Mouse (Mus musculus) heart, adult 2 months (tissue): ENCODE measurements at regions not wholly inside any gene's neighbourhood (a gene's known extent, or its start where the extent isn't known, plus 50 kb on each side); places are given as distances from the start of the nearest gene placed in this dataset.
A peak's percentile ranks its signal among the peaks of the same experiment; 100 is the strongest.
"Not testable (repeated sequence)": the region's sequence is repeated elsewhere in the genome, so short reads cannot be mapped to it uniquely, and the experiment has no call there.

Experiments
- DNase-seq, 2 experiments: peaks; one replicate each; pipeline ENCODE4 v3.0.0; 2021
- H3K27ac ChIP-seq: fragments of 200-600 bp; 2 replicates; pipeline ENCODE4 v1.8.1; 2022
- H3K27me3 ChIP-seq: fragments of 200-500 bp; 2 replicates; pipeline ENCODE4 v1.6.1; 2012; ENCODE audit warnings: mild to moderate bottlenecking, low read length, inconsistent platforms, mixed read lengths; ENCODE audit not compliant: control insufficient read depth, insufficient read depth
- H3K36me3 ChIP-seq: fragments of 200-500 bp; 2 replicates; pipeline ENCODE4 v1.6.1; 2012; ENCODE audit warnings: low read length, inconsistent platforms; ENCODE audit not compliant: control insufficient read depth, insufficient read depth
- H3K4me1 ChIP-seq: fragments of 200-500 bp; 2 replicates; pipeline ENCODE4 v1.6.1; 2011; ENCODE audit warnings: low read length; ENCODE audit not compliant: control insufficient read depth, insufficient read depth
- H3K4me3 ChIP-seq: fragments of 200-600 bp; 2 replicates; pipeline ENCODE4 v1.8.1; 2022
- H3K79me2 ChIP-seq: fragments of 200-500 bp; replicated peaks from 2 replicates; pipeline ENCODE4 v1.6.1; 2012; ENCODE audit warnings: mild to moderate bottlenecking, inconsistent platforms, low read length, moderate library complexity, mixed read lengths; ENCODE audit not compliant: control insufficient read depth, insufficient read depth
- H3K9ac ChIP-seq: fragments of 200-500 bp; 2 replicates; pipeline ENCODE4 v1.6.1; 2012; ENCODE audit warnings: low read depth, mild to moderate bottlenecking, control low read depth, inconsistent platforms, low read length, mixed read lengths
- CTCF ChIP-seq: fragments of 200-600 bp; IDR thresholded peaks from 2 replicates; pipeline ENCODE4 v1.8.1; 2022; ENCODE audit warnings: antibody characterized with exemption, mild to moderate bottlenecking, moderate library complexity
- EP300 ChIP-seq: fragments of 200-500 bp; IDR thresholded peaks from 2 replicates; pipeline ENCODE4 v1.6.1; 2011; ENCODE audit warnings: low read depth, low read length, control low read depth; ENCODE audit not compliant: insufficient read depth
- POLR2A ChIP-seq: fragments of 200-500 bp; IDR thresholded peaks from 2 replicates; pipeline ENCODE4 v1.6.1; 2011; ENCODE audit warnings: mild to moderate bottlenecking, low read depth, low read length, control low read depth; ENCODE audit not compliant: insufficient read depth
- WGBS: fragments of 180-500 bp; shearing (Covaris S2); methylation state at CpG from one replicate; pipeline ENCODE4 v1.1.7; 2018; 5-methylcytosine and 5-hydroxymethylcytosine counted together
- intact Hi-C: fragments of 180-260 bp; cut with DNase I; formaldehyde crosslinking; loops from one replicate; pipeline ENCODE4 v1.15.1; 2025

- Histone ChIP-seq H3K9ac (no peak overlapping the region), H3K36me3 (no peaks in the 10 kb centered on the region), H3K79me2 (no peaks in the 10 kb centered on the region), H3K27ac (no peak overlapping the region), H3K4me1 (no peaks in the 10 kb centered on the region), H3K4me3 (no peak overlapping the region), H3K27me3 (no peaks in the 10 kb centered on the region)
- TF ChIP-seq CTCF: no peak
- 92% methylated on average over 18 of the region's 18 CpGs for WGBS
- DNase-seq: no peak
- intact Hi-C loops: no loop called here
Measured at GRCm38 (mm10) chr16:93306951-93307350, 296.9 kb downstream of the Setd4 start.

GRCm38 (mm10) chr16:93306140-93306539 is 297.7 kb downstream of the Setd4 start:
- WGBS: 75% methylated on average over 7 of the region's 7 CpGs
- H3K36me3 ChIP-seq: not testable (repeated sequence)

GRCm38 (mm10) chr16:93294430-93294829 is 309.4 kb downstream of the Setd4 start:
- intact Hi-C loops: loop anchor here (10.0 kb wide), 1 partner anchor 780 kb away; no protein-coding TSS in a partner anchor
- 29% methylated on average over 5 of the region's 5 CpGs for WGBS
- Histone ChIP-seq H3K27me3 (no peaks in the 10 kb centered on the region; the same call in 1 of the 2 replicates), H3K9ac (no peak overlapping the region), H3K79me2 (no peaks in the 10 kb centered on the region), H3K27ac (no peak overlapping the region), H3K36me3 (no peaks in the 10 kb centered on the region), H3K4me1 (no peaks in the 10 kb centered on the region; the same call in 1 of the 2 replicates), H3K4me3 (no peak overlapping the region)
- no peak for TF ChIP-seq POLR2A
- TF ChIP-seq EP300: no peak
- TF ChIP-seq CTCF: no peak
- no peak for DNase-seq

More at GRCm38 (mm10) chr16:93306140-93306539, 297.7 kb downstream of the Setd4 start:
- H3K27me3 ChIP-seq, H3K27ac ChIP-seq, H3K9ac ChIP-seq, H3K4me1 ChIP-seq, H3K4me3 ChIP-seq, DNase-seq, H3K79me2 ChIP-seq, intact Hi-C loops: not testable (repeated sequence)

DNA sequence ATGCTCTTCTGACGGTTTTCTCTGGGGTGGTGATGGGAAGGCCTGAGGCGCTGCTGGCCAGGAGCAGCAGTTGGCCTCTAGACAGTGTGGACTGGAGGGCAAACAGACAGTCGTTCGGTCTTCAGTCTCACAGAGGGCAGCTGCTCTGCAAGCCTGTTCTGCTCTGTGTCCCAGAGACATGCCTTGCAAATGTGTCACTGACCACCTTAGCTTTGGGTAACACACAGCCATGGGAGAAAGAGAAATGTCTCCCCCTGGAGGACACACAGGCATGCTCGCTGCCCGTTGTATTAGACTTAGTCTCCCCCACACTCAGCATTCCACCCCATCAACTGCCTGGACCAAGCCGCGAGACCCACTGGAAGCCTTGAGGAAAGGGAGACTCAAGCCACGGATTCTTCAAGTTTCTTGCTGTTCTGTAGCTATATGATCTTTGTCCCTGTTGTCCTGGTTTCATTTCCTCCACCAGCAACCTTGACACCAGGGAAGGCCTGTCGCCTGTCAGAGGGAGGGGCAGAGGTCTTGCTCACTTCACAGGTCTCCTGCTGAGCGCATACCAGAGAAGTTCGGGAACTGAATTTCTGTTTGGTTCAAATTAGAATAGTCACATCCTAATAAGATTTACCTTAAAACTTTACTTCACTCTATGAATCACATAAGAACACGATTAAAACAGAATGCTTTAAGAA is 310.8 kb downstream of the Setd4 start:
- intact Hi-C loops: loop anchor here (1.0 to 10.0 kb wide), 4 partner anchors 161 to 778 kb away; no protein-coding TSS in a partner anchor
- 28% methylated on average over 13 of the region's 13 CpGs for WGBS
- no peak overlapping the region for H3K9ac ChIP-seq
- H3K4me3 ChIP-seq: no peak overlapping the region
- H3K36me3 ChIP-seq: no peaks in the 10 kb centered on the region
- no peak overlapping the region for H3K27ac ChIP-seq
- H3K79me2 ChIP-seq: no peaks in the 10 kb centered on the region
- TF ChIP-seq POLR2A: no peak
- peak; percentile 84 for TF ChIP-seq CTCF
- peak; percentile 74 for TF ChIP-seq EP300
- DNase-seq: peak; percentile 46 to 48
- no peaks in the 10 kb centered on the region; the same call in 1 of the 2 replicates for H3K4me1 ChIP-seq
- H3K27me3 ChIP-seq: no peaks in the 10 kb centered on the region; the same call in 1 of the 2 replicates

- no peak for TF ChIP-seq POLR2A
- TF ChIP-seq EP300: no peak
- intact Hi-C loops: loop anchor here (2.0 to 10.0 kb wide), 2 partner anchors 728 to 778 kb away; no protein-coding TSS in a partner anchor
- WGBS: 76% methylated on average over 14 of the region's 14 CpGs
- Histone ChIP-seq H3K27me3 (no peaks in the 10 kb centered on the region; the same call in 1 of the 2 replicates), H3K36me3 (no peaks in the 10 kb centered on the region), H3K79me2 (no peaks in the 10 kb centered on the region), H3K27ac (no peak overlapping the region), H3K4me3 (no peak overlapping the region), H3K9ac (no peak overlapping the region), H3K4me1 (no peaks in the 10 kb centered on the region; the same call in 1 of the 2 replicates)
- DNase-seq: no peak
Measured at GRCm38 (mm10) chr16:93292181-93292834, 311.6 kb downstream of the Setd4 start.

DNA sequence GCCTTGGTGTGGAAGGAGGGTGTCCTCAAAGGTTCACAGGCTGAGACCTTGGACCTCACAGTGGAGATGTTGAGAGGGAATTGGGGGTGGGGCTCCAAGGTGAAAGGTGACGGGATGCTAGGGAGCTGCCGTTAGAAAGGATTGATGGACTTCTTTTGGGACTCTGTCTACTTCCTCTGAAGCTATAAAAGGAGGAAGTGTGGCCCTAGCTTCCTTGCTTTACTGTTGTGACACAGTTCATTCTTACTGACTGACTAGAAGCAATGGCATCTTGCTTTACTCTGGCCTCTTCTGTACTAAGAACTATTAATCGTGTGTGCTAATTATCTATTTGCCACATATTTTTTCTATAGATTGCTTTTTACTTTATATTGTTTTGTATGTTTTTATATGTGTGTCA is 315.8 kb downstream of the Setd4 start:
- no peak overlapping the region for H3K4me3 ChIP-seq
- 52% methylated on average over 3 of the region's 3 CpGs for WGBS
- DNase-seq: no peak
- H3K9ac ChIP-seq: no peak overlapping the region
- H3K4me1 ChIP-seq: no peaks in the 10 kb centered on the region; the same call in 1 of the 2 replicates
- TF ChIP-seq EP300 (no peak), CTCF (no peak), POLR2A (no peak)
- no peaks in the 10 kb centered on the region for H3K79me2 ChIP-seq
- no peaks in the 10 kb centered on the region; the same call in 1 of the 2 replicates for H3K27me3 ChIP-seq
- intact Hi-C loops: no loop called here
- no peak overlapping the region for H3K27ac ChIP-seq
- no peaks in the 10 kb centered on the region for H3K36me3 ChIP-seq
